Mouse (Mus musculus) small intestine, adult 2 months (tissue): Measurements from ENCODE around the gene Amd1. TPM values are rescaled to one million over a fixed set of nuclear protein-coding genes. Genes with fewer than 3 reads are reported as not detected.

ENCODE experiments used
- H3K27ac ChIP-seq: fragments of 200-500 bp; 2 replicates; pipeline ENCODE4 v1.5.1; 2012; ENCODE audit warnings: low read depth, low read length, control low read depth, inconsistent platforms; ENCODE audit not compliant: insufficient read depth
- H3K27me3 ChIP-seq: fragments of 200-500 bp; 2 replicates; pipeline ENCODE4 v1.6.1; 2012; ENCODE audit warnings: mild to moderate bottlenecking, moderate library complexity, low read length, inconsistent platforms; ENCODE audit not compliant: control insufficient read depth, insufficient read depth
- H3K36me3 ChIP-seq: fragments of 200-500 bp; 2 replicates; pipeline ENCODE4 v1.6.1; 2012; ENCODE audit warnings: mild to moderate bottlenecking, low read length, control low read depth, inconsistent platforms; ENCODE audit not compliant: control insufficient read depth, insufficient read depth
- H3K4me1 ChIP-seq: fragments of 200-500 bp; 2 replicates; pipeline ENCODE4 v1.6.1; 2012; ENCODE audit warnings: low read length, inconsistent platforms, mixed read lengths; ENCODE audit not compliant: control insufficient read depth, insufficient read depth, insufficient read length
- H3K4me3 ChIP-seq: fragments of 200-500 bp; 2 replicates; pipeline ENCODE4 v1.5.1; 2012; ENCODE audit warnings: low read depth, mild to moderate bottlenecking, control low read depth, inconsistent platforms, low read length, moderate library complexity
- CTCF ChIP-seq: fragments of 200-500 bp; IDR thresholded peaks from 2 replicates; pipeline ENCODE4 v1.5.1; 2012; ENCODE audit warnings: low read depth, mild to moderate bottlenecking, control low read depth, inconsistent platforms, low read length, moderate library complexity, mixed read lengths; ENCODE audit not compliant: insufficient replicate concordance, insufficient read length; ENCODE audit errors: extremely low read depth
- POLR2A ChIP-seq: fragments of 200-500 bp; IDR thresholded peaks from 2 replicates; pipeline ENCODE4 v1.6.1; 2012; ENCODE audit warnings: low read depth, mild to moderate bottlenecking, control low read depth, inconsistent platforms, low read length, moderate library complexity
- WGBS: fragments of 180-500 bp; shearing (Covaris S2); methylation state at CpG from one replicate; pipeline ENCODE4 v1.1.7; 2018; 5-methylcytosine and 5-hydroxymethylcytosine counted together
- polyA plus RNA-seq: library from polyadenylated mRNA; depleted of rRNA; stranded (reverse); fragments of >200 nt; gene quantifications from 2 replicates; pipeline ENCODE4 v1.2.3, GENCODE M21; 2012

The Amd1 gene
- polyA plus RNA-seq, 1 experiment = 1.7 TPM

DNA sequence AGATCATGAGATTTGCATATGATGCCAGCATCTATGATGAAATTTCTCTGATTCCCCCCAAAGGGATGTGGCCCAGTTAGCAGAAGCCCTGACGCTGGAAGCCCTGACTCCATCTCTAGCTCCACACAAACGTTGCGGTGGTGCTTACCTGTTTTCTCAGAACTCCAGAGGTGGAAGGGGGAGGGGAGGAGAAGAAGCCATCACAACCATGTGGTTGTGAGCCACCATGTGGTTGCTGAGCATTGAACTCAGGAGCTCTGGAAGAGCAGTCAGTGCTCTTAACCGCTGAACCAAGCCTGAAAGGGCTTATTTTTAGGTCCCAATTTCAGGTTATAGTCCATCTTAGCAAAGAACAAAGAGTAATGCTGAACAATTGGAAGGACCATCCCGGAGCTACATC, 41.7 kb downstream of the Amd1 start:
- Histone ChIP-seq H3K27me3 (no peaks in the 10 kb centered on the region), H3K4me3 (no peak overlapping the region), H3K4me1 (peaks cover 3% of the 10 kb centered on the region; the same call in 1 of the 2 replicates), H3K36me3 (no peaks in the 10 kb centered on the region), H3K27ac (no peak overlapping the region)
- TF ChIP-seq CTCF = no peak
- no peak for TF ChIP-seq POLR2A
- 71% methylated on average over 5 of the region's 5 CpGs for WGBS

GRCm38 (mm10) chr10:40259542-40259941, 42.4 kb downstream of the Amd1 start:
- TF ChIP-seq POLR2A (no peak), CTCF (no peak)
- 13% methylated on average over 8 of the region's 8 CpGs for WGBS

DNA sequence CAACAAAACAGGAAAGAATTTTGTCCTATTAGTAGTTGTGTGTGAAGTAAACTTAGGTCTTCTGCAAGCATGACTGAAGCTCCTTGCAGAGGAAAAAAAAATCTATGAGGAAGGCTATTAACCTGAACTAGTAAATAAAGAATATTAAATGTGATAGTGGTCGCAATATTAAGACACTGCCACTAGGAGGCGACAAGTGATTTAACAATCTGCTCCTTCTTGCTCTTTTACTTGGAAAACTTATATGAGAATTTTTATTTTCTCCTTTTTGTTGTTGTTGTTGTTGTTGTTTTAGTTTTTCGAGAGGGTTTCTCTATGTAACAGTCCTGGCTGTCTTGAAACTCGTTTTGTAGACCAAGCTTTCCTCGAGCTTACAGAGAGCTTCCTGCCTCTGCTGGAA, 43.0 kb downstream of the Amd1 start:
- no peak overlapping the region for H3K4me3 ChIP-seq
- H3K27me3 ChIP-seq = no peaks in the 10 kb centered on the region
- no peak for TF ChIP-seq CTCF
- TF ChIP-seq POLR2A = no peak
- under 1% methylated on average over 5 of the region's 5 CpGs for WGBS
- H3K36me3 ChIP-seq = no peaks in the 10 kb centered on the region
- peaks cover 3% of the 10 kb centered on the region; the same call in 1 of the 2 replicates for H3K4me1 ChIP-seq
- H3K27ac ChIP-seq = peak overlapping the region; percentile 65

More at GRCm38 (mm10) chr10:40259542-40259941, 42.4 kb downstream of the Amd1 start:
- Histone ChIP-seq H3K4me3 (no peak overlapping the region), H3K4me1 (peaks cover 3% of the 10 kb centered on the region; the same call in 1 of the 2 replicates), H3K27me3 (no peaks in the 10 kb centered on the region), H3K27ac (no peak overlapping the region), H3K36me3 (no peaks in the 10 kb centered on the region)

GRCm38 (mm10) chr10:40258401-40258966, 43.5 kb downstream of the Amd1 start:
- WGBS = 0% methylated on average over 12 of the region's 12 CpGs
- Histone ChIP-seq H3K27me3 (no peaks in the 10 kb centered on the region), H3K27ac (peak overlapping the region; percentile 65), H3K36me3 (peaks cover 3% of the 10 kb centered on the region; the same call in 1 of the 2 replicates), H3K4me1 (peaks cover 3% of the 10 kb centered on the region; the same call in 1 of the 2 replicates), H3K4me3 (peak overlapping the region; percentile 22; the same call in 1 of the 2 replicates)
- TF ChIP-seq POLR2A (peak; percentile 83; the same call in 1 of the 2 replicates), CTCF (peak; percentile 30; the same call in 1 of the 2 replicates)

GRCm38 (mm10) chr10:40257414-40258255, 44.4 kb downstream of the Amd1 start, which contains the start of gene Gtf3c6:
Gtf3c6 (minus strand) TSS chr10:40258108.
- Histone ChIP-seq H3K27me3 (no peaks in the 10 kb centered on the region), H3K27ac (peak within 1 kb of the TSS; percentile 94), H3K36me3 (peaks cover 8% of the 10 kb centered on the region; the same call in 1 of the 2 replicates), H3K4me3 (peak within 1 kb of the TSS; percentile 94), H3K4me1 (peaks cover 3% of the 10 kb centered on the region; the same call in 1 of the 2 replicates)
- TF ChIP-seq POLR2A (peak; percentile 92), CTCF (no peak)
- under 1% methylated on average over 43 of the region's 43 CpGs for WGBS

DNA sequence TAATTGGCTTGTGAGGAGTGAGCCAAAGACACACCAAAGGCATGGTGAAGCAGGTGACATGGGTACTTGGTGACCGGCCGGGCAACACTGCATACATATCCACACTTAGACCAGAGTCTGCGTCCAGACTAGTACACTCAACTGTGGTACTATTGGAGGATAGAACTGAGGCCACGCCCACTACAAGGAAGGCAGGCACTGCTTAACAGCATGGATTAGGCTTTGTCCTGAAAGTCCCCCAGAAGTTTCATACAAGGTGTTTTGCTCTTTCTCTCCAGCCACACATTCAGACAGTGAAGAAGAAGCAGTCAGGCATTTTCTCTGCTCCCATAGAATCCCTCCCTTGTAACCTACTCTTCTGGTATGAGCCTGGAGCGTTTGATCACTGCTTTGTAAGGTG, 45.3 kb downstream of the Amd1 start:
- peak overlapping the region; percentile 44; the same call in 1 of the 2 replicates for H3K27ac ChIP-seq
- peaks cover 3% of the 10 kb centered on the region; the same call in 1 of the 2 replicates for H3K4me1 ChIP-seq
- peaks cover 15% of the 10 kb centered on the region; the same call in 1 of the 2 replicates for H3K36me3 ChIP-seq
- H3K4me3 ChIP-seq = peak overlapping the region; percentile 35
- H3K27me3 ChIP-seq = no peaks in the 10 kb centered on the region
- WGBS = under 1% methylated on average over 5 of the region's 5 CpGs
- no peak for TF ChIP-seq CTCF
- TF ChIP-seq POLR2A = no peak

DNA sequence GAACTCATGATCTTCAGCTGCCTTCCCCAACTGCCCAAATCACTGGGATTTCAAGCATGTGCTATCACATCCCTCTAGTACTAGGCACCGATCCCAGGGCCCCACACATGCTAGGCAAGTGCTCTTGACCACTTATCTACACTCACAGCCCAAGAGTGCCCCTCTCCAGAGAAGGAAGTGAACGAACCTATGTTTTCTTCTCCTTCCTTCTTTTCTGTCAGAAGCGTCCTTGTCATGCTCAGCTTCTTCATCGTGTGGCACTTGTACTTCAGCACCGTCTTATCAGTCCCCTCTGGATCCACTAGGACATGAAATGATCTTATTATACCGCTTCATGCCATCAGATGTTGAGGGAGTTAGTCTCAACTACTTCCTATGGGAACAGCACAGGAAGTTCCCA, 51.0 kb downstream of the Amd1 start:
- Histone ChIP-seq H3K4me1 (peaks cover 2% of the 10 kb centered on the region; the same call in 1 of the 2 replicates), H3K27ac (no peak overlapping the region), H3K4me3 (no peak overlapping the region), H3K36me3 (peaks cover 35% of the 10 kb centered on the region), H3K27me3 (no peaks in the 10 kb centered on the region)
- TF ChIP-seq POLR2A (no peak), CTCF (no peak)
- 66% methylated on average over 6 of the region's 6 CpGs for WGBS
